Mouse (Mus musculus): ENCODE results near the gene Myo1e. TPM values are rescaled to one million over a fixed set of nuclear protein-coding genes. Genes with fewer than 3 reads are reported as not detected.

Myo1e gene
- total RNA-seq (2014; fragmentation: Nextera tagmentation): 0.15 TPM in 1 of 2 replicates, not detected in the other
- total RNA-seq (2017): 0.49 and 0.64 TPM in 2 replicates
- 0.10 and 0.14 TPM in 2 replicates for polyA plus RNA-seq (2012)

GRCm38 (mm10) chr9:70207151-70207831 lies at the start of gene Myo1e:
Myo1e (plus strand) TSS chr9:70207350.
- DNase-seq (ENCODE audit: low spot score): no peak
- no peak within 1 kb of the TSS for H3K4me3 ChIP-seq (ENCODE audit: low read depth, low read length)
- H3K4me1 ChIP-seq (ENCODE audit: insufficient read depth, low read depth, low read length): no peaks in the 10 kb centered on the region

GRCm38 (mm10) chr9:70160071-70160470 lies 47.1 kb upstream of the Myo1e start:
- no peaks in the 10 kb centered on the region for H3K36me3 ChIP-seq (replicated peaks)
- no peaks in the 10 kb centered on the region for H3K9me3 ChIP-seq (replicated peaks)
- peaks cover 3% of the 10 kb centered on the region; the same call in 1 of the 2 replicates for H3K27me3 ChIP-seq (ENCODE audit: insufficient read depth, low read length)
- ATAC-seq (ENCODE audit: extremely low read depth, insufficient number of reproducible peaks, low FRiP score, poor library complexity, severe bottlenecking) (no peak), DNase-seq (ENCODE audit: low spot score) (no peak)
- H3K4me3 ChIP-seq (ENCODE audit: low read depth, low read length): no peak overlapping the region
- TF ChIP-seq GATA2 (IDR thresholded peaks at IDR 0.05; ENCODE audit: borderline replicate concordance, low read depth, low read length) (no peak), TAL1 (conservative IDR thresholded peaks at IDR 0.05; ENCODE audit: low read depth, low read length) (no peak), CTCF (IDR thresholded peaks at IDR 0.05; ENCODE audit: low read depth, low read length) (no peak), POLR2AphosphoS5 (IDR thresholded peaks at IDR 0.05; ENCODE audit: insufficient replicate concordance, low read depth, low read length) (no peak), GATA1 (IDR thresholded peaks at IDR 0.05; ENCODE audit: borderline replicate concordance, low read length) (no peak)
- no peaks in the 10 kb centered on the region for H3K4me1 ChIP-seq (ENCODE audit: insufficient read depth, low read depth, low read length)

More at GRCm38 (mm10) chr9:70207151-70207831, at the start of gene Myo1e:
- Histone ChIP-seq H3K27me3 (ENCODE audit: insufficient read depth, low read length) (peaks cover 16% of the 10 kb centered on the region), H3K9me3 (replicated peaks) (no peaks in the 10 kb centered on the region), H3K36me3 (replicated peaks) (no peaks in the 10 kb centered on the region)
- no peak for ATAC-seq (ENCODE audit: extremely low read depth, insufficient number of reproducible peaks, low FRiP score, poor library complexity, severe bottlenecking)
- no peak for TF ChIP-seq POLR2AphosphoS5 (IDR thresholded peaks at IDR 0.05; ENCODE audit: insufficient replicate concordance, low read depth, low read length)
- no peak for TF ChIP-seq GATA2 (IDR thresholded peaks at IDR 0.05; ENCODE audit: borderline replicate concordance, low read depth, low read length)
- no peak for TF ChIP-seq GATA1 (IDR thresholded peaks at IDR 0.05; ENCODE audit: borderline replicate concordance, low read length)
- TF ChIP-seq CTCF (IDR thresholded peaks at IDR 0.05; ENCODE audit: low read depth, low read length): no peak
- no peak for TF ChIP-seq TAL1 (conservative IDR thresholded peaks at IDR 0.05; ENCODE audit: low read depth, low read length)

- no peak for DNase-seq (ENCODE audit: low spot score)
These were observed 38.2 kb upstream of the Myo1e start for GRCm38 (mm10) chr9:70168973-70169372.

GRCm38 (mm10) chr9:70174291-70174848 lies 32.8 kb upstream of the Myo1e start:
- no peak for DNase-seq (ENCODE audit: low spot score)
- no peak overlapping the region for H3K4me3 ChIP-seq (ENCODE audit: low read depth, low read length)
- no peaks in the 10 kb centered on the region for H3K9me3 ChIP-seq (replicated peaks)
- TF ChIP-seq POLR2AphosphoS5 (IDR thresholded peaks at IDR 0.05; ENCODE audit: insufficient replicate concordance, low read depth, low read length): no peak
- TF ChIP-seq TAL1 (conservative IDR thresholded peaks at IDR 0.05; ENCODE audit: low read depth, low read length): no peak
- no peak for TF ChIP-seq GATA2 (IDR thresholded peaks at IDR 0.05; ENCODE audit: borderline replicate concordance, low read depth, low read length)
- no peak for TF ChIP-seq CTCF (IDR thresholded peaks at IDR 0.05; ENCODE audit: low read depth, low read length)
- TF ChIP-seq GATA1 (IDR thresholded peaks at IDR 0.05; ENCODE audit: borderline replicate concordance, low read length): no peak
- H3K27me3 ChIP-seq (ENCODE audit: insufficient read depth, low read length): no peaks in the 10 kb centered on the region
- no peak for ATAC-seq (ENCODE audit: extremely low read depth, insufficient number of reproducible peaks, low FRiP score, poor library complexity, severe bottlenecking)
- no peaks in the 10 kb centered on the region for H3K36me3 ChIP-seq (replicated peaks)
- H3K4me1 ChIP-seq (ENCODE audit: insufficient read depth, low read depth, low read length): no peaks in the 10 kb centered on the region

More at GRCm38 (mm10) chr9:70168973-70169372, 38.2 kb upstream of the Myo1e start:
- Histone ChIP-seq H3K4me3 (ENCODE audit: low read depth, low read length) (no peak overlapping the region), H3K4me1 (ENCODE audit: insufficient read depth, low read depth, low read length) (no peaks in the 10 kb centered on the region), H3K36me3 (replicated peaks) (no peaks in the 10 kb centered on the region), H3K9me3 (replicated peaks) (no peaks in the 10 kb centered on the region), H3K27me3 (ENCODE audit: insufficient read depth, low read length) (no peaks in the 10 kb centered on the region)
- peak; percentile 36 for TF ChIP-seq CTCF (IDR thresholded peaks at IDR 0.05; ENCODE audit: low read depth, low read length)
- TF ChIP-seq TAL1 (conservative IDR thresholded peaks at IDR 0.05; ENCODE audit: low read depth, low read length): no peak
- no peak for TF ChIP-seq GATA1 (IDR thresholded peaks at IDR 0.05; ENCODE audit: borderline replicate concordance, low read length)
- no peak for TF ChIP-seq GATA2 (IDR thresholded peaks at IDR 0.05; ENCODE audit: borderline replicate concordance, low read depth, low read length)
- no peak for ATAC-seq (ENCODE audit: extremely low read depth, insufficient number of reproducible peaks, low FRiP score, poor library complexity, severe bottlenecking)

- DNase-seq (ENCODE audit: low spot score): no peak
- no peaks in the 10 kb centered on the region for H3K27me3 ChIP-seq (ENCODE audit: insufficient read depth, low read length)
- H3K36me3 ChIP-seq (replicated peaks): no peaks in the 10 kb centered on the region
- no peak for ATAC-seq (ENCODE audit: extremely low read depth, insufficient number of reproducible peaks, low FRiP score, poor library complexity, severe bottlenecking)
- H3K9me3 ChIP-seq (replicated peaks): no peaks in the 10 kb centered on the region
- TF ChIP-seq GATA1 (IDR thresholded peaks at IDR 0.05; ENCODE audit: borderline replicate concordance, low read length): no peak
- H3K4me3 ChIP-seq (ENCODE audit: low read depth, low read length): no peak overlapping the region
- no peaks in the 10 kb centered on the region for H3K4me1 ChIP-seq (ENCODE audit: insufficient read depth, low read depth, low read length)
These were observed 32.3 kb upstream of the Myo1e start for GRCm38 (mm10) chr9:70174896-70175295.

GRCm38 (mm10) chr9:70176291-70176690 lies 30.9 kb upstream of the Myo1e start:
- Histone ChIP-seq H3K9me3 (replicated peaks) (no peaks in the 10 kb centered on the region), H3K27me3 (ENCODE audit: insufficient read depth, low read length) (peaks cover 2% of the 10 kb centered on the region; the same call in 1 of the 2 replicates), H3K4me1 (ENCODE audit: insufficient read depth, low read depth, low read length) (no peaks in the 10 kb centered on the region), H3K36me3 (replicated peaks) (no peaks in the 10 kb centered on the region), H3K4me3 (ENCODE audit: low read depth, low read length) (no peak overlapping the region)
- no peak for DNase-seq (ENCODE audit: low spot score)
- TF ChIP-seq GATA2 (IDR thresholded peaks at IDR 0.05; ENCODE audit: borderline replicate concordance, low read depth, low read length): no peak
- TF ChIP-seq POLR2AphosphoS5 (IDR thresholded peaks at IDR 0.05; ENCODE audit: insufficient replicate concordance, low read depth, low read length): no peak
- TF ChIP-seq CTCF (IDR thresholded peaks at IDR 0.05; ENCODE audit: low read depth, low read length): no peak
- TF ChIP-seq GATA1 (IDR thresholded peaks at IDR 0.05; ENCODE audit: borderline replicate concordance, low read length): no peak
- TF ChIP-seq TAL1 (conservative IDR thresholded peaks at IDR 0.05; ENCODE audit: low read depth, low read length): no peak
- no peak for ATAC-seq (ENCODE audit: extremely low read depth, insufficient number of reproducible peaks, low FRiP score, poor library complexity, severe bottlenecking)

Data from G1E (cell line).